Mouse (Mus musculus) MEL (cell line): ENCODE measurements around the gene Hpgd. TPM values are rescaled to one million over a fixed set of nuclear protein-coding genes. Genes with fewer than 3 reads are reported as not detected.

ENCODE experiments used
- DNase-seq: peaks from one replicate; pipeline ENCODE4 v3.0.0; 2011; ENCODE audit warnings: low read depth, low spot score
- H3K27ac ChIP-seq: 2 replicates; pipeline ENCODE4 v1.5.1; 2012; ENCODE audit warnings: low read depth, mild to moderate bottlenecking, control low read depth, low read length, moderate library complexity; ENCODE audit not compliant: control insufficient read depth
- H3K27me3 ChIP-seq, 2 experiments: fragments of 150-350 bp in 1 of 2; sonication (generic) in 1 of 2; 2 replicates each; pipeline ENCODE4 v1.6.1; 2012; ENCODE audit warnings: low read length in 2 of 2, mild to moderate bottlenecking in 2 of 2, improper control_type of control experiment in 1 of 2, moderate library complexity in 1 of 2; ENCODE audit not compliant: insufficient read depth in 2 of 2, control insufficient read depth in 1 of 2
- H3K36me3 ChIP-seq, 2 experiments: 2 replicates each; pipeline ENCODE4 v1.6.1; 2012 to 2014; ENCODE audit warnings: low read length in 2 of 2, improper control_type of control experiment in 1 of 2, inconsistent platforms in 1 of 2, mild to moderate bottlenecking in 1 of 2; ENCODE audit not compliant: insufficient read depth in 2 of 2, control insufficient read depth in 1 of 2
- H3K4me1 ChIP-seq, 2 experiments: fragments of 150-350 bp in 1 of 2; sonication (generic) in 1 of 2; 2 replicates each; pipeline ENCODE4 v1.6.1; 2012; ENCODE audit warnings: low read length in 2 of 2, improper control_type of control experiment in 1 of 2, mild to moderate bottlenecking in 1 of 2; ENCODE audit not compliant: insufficient read depth in 2 of 2, control insufficient read depth in 1 of 2
- H3K4me3 ChIP-seq, 2 experiments: fragments of 150-350 bp in 1 of 2; sonication (generic) in 1 of 2; 2 replicates each; pipeline ENCODE4 v1.5.1; 2012; ENCODE audit warnings: low read depth in 2 of 2, low read length in 2 of 2, mild to moderate bottlenecking in 2 of 2, moderate library complexity in 2 of 2, control low read depth in 1 of 2, improper control_type of control experiment in 1 of 2; ENCODE audit not compliant: control insufficient read depth in 1 of 2, insufficient read depth in 1 of 2
- H3K79me2 ChIP-seq: 2 replicates; pipeline ENCODE4 v1.6.1; 2012; ENCODE audit warnings: mild to moderate bottlenecking, low read length, moderate library complexity; ENCODE audit not compliant: control insufficient read depth, poor library complexity, insufficient read depth
- H3K9ac ChIP-seq: 2 replicates; pipeline ENCODE4 v1.6.1; 2012; ENCODE audit warnings: low read depth, mild to moderate bottlenecking, control low read depth, low read length, moderate library complexity; ENCODE audit not compliant: control insufficient read depth, poor library complexity, severe bottlenecking
- H3K9me3 ChIP-seq: fragments of 150-350 bp; sonication (generic); replicated peaks from 2 replicates; pipeline ENCODE4 v1.6.1; 2012; ENCODE audit warnings: mild to moderate bottlenecking, low read length, improper control_type of control experiment, moderate library complexity; ENCODE audit not compliant: insufficient read depth
- BHLHE40 ChIP-seq: IDR thresholded peaks from 2 replicates; pipeline ENCODE4 v1.6.1; 2012; ENCODE audit warnings: low read depth, mild to moderate bottlenecking, inconsistent platforms, low read length, improper control_type of control experiment, borderline replicate concordance
- CTCF ChIP-seq, 3 experiments: IDR thresholded peaks in 2 of 3; conservative IDR thresholded peaks in 1 of 3; 2 replicates each; pipeline ENCODE4 v1.5.1; 2011 to 2012; ENCODE audit warnings: low read length in 3 of 3, low read depth in 2 of 3, mild to moderate bottlenecking in 2 of 3, improper control_type of control experiment in 1 of 3, inconsistent platforms in 1 of 3, mixed read lengths in 1 of 3, moderate library complexity in 1 of 3; ENCODE audit not compliant: control insufficient read depth in 1 of 3, insufficient read depth in 1 of 3, poor library complexity in 1 of 3, severe bottlenecking in 1 of 3
- E2F4 ChIP-seq: IDR thresholded peaks from 2 replicates; pipeline ENCODE4 v1.6.1; 2011; ENCODE audit warnings: low read depth, low read length, improper control_type of control experiment, borderline replicate concordance
- EP300 ChIP-seq, 2 experiments: IDR thresholded peaks; 2 replicates each; pipeline ENCODE4 v1.6.1; 2011; ENCODE audit warnings: improper control_type of control experiment in 2 of 2, low read length in 2 of 2, low read depth in 1 of 2, mild to moderate bottlenecking in 1 of 2
- GABPA ChIP-seq: IDR thresholded peaks from 2 replicates; pipeline ENCODE4 v1.6.1; 2012; ENCODE audit warnings: low read depth, mild to moderate bottlenecking, inconsistent platforms, low read length, improper control_type of control experiment, moderate library complexity
- KAT2A ChIP-seq: conservative IDR thresholded peaks from 2 replicates; pipeline ENCODE4 v1.6.1; 2012; ENCODE audit warnings: low read depth, low read length, improper control_type of control experiment, inconsistent platforms
- MAZ ChIP-seq: IDR thresholded peaks from 2 replicates; pipeline ENCODE4 v1.6.1; 2012; ENCODE audit warnings: low read depth, mild to moderate bottlenecking, inconsistent platforms, low read length, improper control_type of control experiment
- MYC ChIP-seq: IDR thresholded peaks from 2 replicates; pipeline ENCODE4 v1.6.1; 2011; ENCODE audit warnings: low read depth, mild to moderate bottlenecking, low read length, improper control_type of control experiment, moderate library complexity
- NELFE ChIP-seq: IDR thresholded peaks from 2 replicates; pipeline ENCODE4 v1.6.1; 2011; ENCODE audit warnings: low read depth, low read length, improper control_type of control experiment
- POLR2AphosphoS2 ChIP-seq: IDR thresholded peaks from 2 replicates; pipeline ENCODE4 v1.6.1; 2011; ENCODE audit warnings: low read length, improper control_type of control experiment
- POLR2AphosphoS5 ChIP-seq: IDR thresholded peaks from 2 replicates; pipeline ENCODE4 v1.6.1; 2012; ENCODE audit warnings: low read depth, borderline replicate concordance, mild to moderate bottlenecking, inconsistent platforms, low read length, moderate library complexity, mixed read lengths
- SIN3A ChIP-seq: IDR thresholded peaks from 2 replicates; pipeline ENCODE4 v1.6.1; 2012; ENCODE audit warnings: low read length, improper control_type of control experiment, inconsistent platforms
- TAL1 ChIP-seq: IDR thresholded peaks from 2 replicates; pipeline ENCODE4 v1.6.1; 2012; ENCODE audit warnings: mild to moderate bottlenecking, inconsistent platforms, low read length, moderate library complexity, mixed read lengths
- TBP ChIP-seq: IDR thresholded peaks from 2 replicates; pipeline ENCODE4 v1.8.0; 2011; ENCODE audit warnings: low read depth, low read length, improper control_type of control experiment
- TCF12 ChIP-seq: IDR thresholded peaks from 2 replicates; pipeline ENCODE4 v1.6.1; 2014; ENCODE audit warnings: low read depth, mild to moderate bottlenecking, inconsistent platforms, low read length, improper control_type of control experiment, moderate library complexity
- UBTF ChIP-seq: IDR thresholded peaks from 2 replicates; pipeline ENCODE4 v1.6.1; 2012; ENCODE audit warnings: low read depth, mild to moderate bottlenecking, inconsistent platforms, low read length, improper control_type of control experiment, moderate library complexity, borderline replicate concordance; ENCODE audit not compliant: insufficient read depth
- ZKSCAN1 ChIP-seq: IDR thresholded peaks from 2 replicates; pipeline ENCODE4 v1.6.1; 2012; ENCODE audit warnings: low read depth, mild to moderate bottlenecking, inconsistent platforms, low read length, improper control_type of control experiment, moderate library complexity
- polyA plus RNA-seq, 2 experiments: library from polyadenylated mRNA; stranded (reverse) in 1 of 2; unstranded in 1 of 2; fragments of >175 nt in 1 of 2; fragments of >200 nt in 1 of 2; gene quantifications; 2 replicates each; pipeline versions ENCODE4 v1.2.1 to v1.2.4; 2012; ENCODE audit warnings: low replicate concordance in 2 of 2, low read depth in 1 of 2; ENCODE audit not compliant: insufficient read length in 2 of 2, insufficient read depth in 1 of 2, missing spikeins in 1 of 2
- total RNA-seq: library from RNA; depleted of rRNA; stranded (reverse); fragments of 300-350 nt; gene quantifications from 2 replicates; pipeline ENCODE4 v1.2.3, GENCODE M21; 2012

Hpgd gene
- total and polyA plus RNA-seq, 3 experiments = not detected

DNA sequence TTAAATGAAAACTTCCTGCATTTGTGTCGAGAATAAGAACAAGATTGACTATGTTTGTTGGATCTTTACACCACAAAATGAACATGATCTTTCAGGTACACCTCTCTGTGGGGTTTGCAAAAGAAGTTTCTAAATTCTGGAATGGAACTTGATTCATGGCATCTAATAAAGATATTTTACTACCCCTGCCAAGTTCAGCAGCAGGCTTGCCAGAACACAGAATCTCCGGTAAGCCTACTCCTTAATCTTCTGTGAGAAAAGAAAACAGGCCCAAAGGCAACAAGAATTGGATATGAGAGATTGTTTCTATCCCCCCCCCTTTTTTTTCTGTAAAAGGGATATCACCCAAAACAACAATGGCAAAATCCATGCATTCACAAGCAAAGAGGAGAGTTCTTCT is 49.6 kb downstream of the Hpgd start:
- H3K9me3 ChIP-seq = no peaks in the 10 kb centered on the region
- H3K36me3 ChIP-seq = no peaks in the 10 kb centered on the region
- no peaks in the 10 kb centered on the region for H3K79me2 ChIP-seq
- no peak overlapping the region for H3K27ac ChIP-seq
- H3K4me1 ChIP-seq = no peaks in the 10 kb centered on the region
- TF ChIP-seq BHLHE40 = no peak
- no peak for TF ChIP-seq SIN3A
- TF ChIP-seq ZKSCAN1 = no peak
- TF ChIP-seq CTCF (IDR thresholded peaks at IDR 0.05 in 2 of 3, conservative IDR thresholded peaks at IDR 0.05 in 1 of 3; ENCODE audit: control insufficient read depth in 1 of 3, insufficient read depth in 1 of 3, low read depth in 2 of 3, low read length in 3 of 3, poor library complexity in 1 of 3, severe bottlenecking in 1 of 3) = no peak
- DNase-seq = no peak
- H3K9ac ChIP-seq = no peak overlapping the region
- no peaks in the 10 kb centered on the region for H3K27me3 ChIP-seq
- no peak overlapping the region for H3K4me3 ChIP-seq

GRCm38 (mm10) chr8:56344359-56344758 is 50.0 kb downstream of the Hpgd start:
- H3K4me1 ChIP-seq = no peaks in the 10 kb centered on the region
- H3K4me3 ChIP-seq = no peak overlapping the region
- DNase-seq = no peak
- no peaks in the 10 kb centered on the region for H3K36me3 ChIP-seq
- TF ChIP-seq MAZ (no peak), KAT2A (no peak), POLR2AphosphoS2 (no peak), TAL1 (no peak), NELFE (no peak), EP300 (IDR thresholded peaks at IDR 0.05; ENCODE audit: low read depth in 1 of 2, low read length in 2 of 2) (no peak), CTCF (IDR thresholded peaks at IDR 0.05 in 2 of 3, conservative IDR thresholded peaks at IDR 0.05 in 1 of 3; ENCODE audit: control insufficient read depth in 1 of 3, insufficient read depth in 1 of 3, low read depth in 2 of 3, low read length in 3 of 3, poor library complexity in 1 of 3, severe bottlenecking in 1 of 3) (no peak), GABPA (no peak), TCF12 (no peak), UBTF (no peak), MYC (no peak)
- H3K9me3 ChIP-seq = no peaks in the 10 kb centered on the region
- no peak overlapping the region for H3K9ac ChIP-seq
- H3K27me3 ChIP-seq = no peaks in the 10 kb centered on the region
- no peaks in the 10 kb centered on the region for H3K79me2 ChIP-seq
- H3K27ac ChIP-seq = no peak overlapping the region

DNA sequence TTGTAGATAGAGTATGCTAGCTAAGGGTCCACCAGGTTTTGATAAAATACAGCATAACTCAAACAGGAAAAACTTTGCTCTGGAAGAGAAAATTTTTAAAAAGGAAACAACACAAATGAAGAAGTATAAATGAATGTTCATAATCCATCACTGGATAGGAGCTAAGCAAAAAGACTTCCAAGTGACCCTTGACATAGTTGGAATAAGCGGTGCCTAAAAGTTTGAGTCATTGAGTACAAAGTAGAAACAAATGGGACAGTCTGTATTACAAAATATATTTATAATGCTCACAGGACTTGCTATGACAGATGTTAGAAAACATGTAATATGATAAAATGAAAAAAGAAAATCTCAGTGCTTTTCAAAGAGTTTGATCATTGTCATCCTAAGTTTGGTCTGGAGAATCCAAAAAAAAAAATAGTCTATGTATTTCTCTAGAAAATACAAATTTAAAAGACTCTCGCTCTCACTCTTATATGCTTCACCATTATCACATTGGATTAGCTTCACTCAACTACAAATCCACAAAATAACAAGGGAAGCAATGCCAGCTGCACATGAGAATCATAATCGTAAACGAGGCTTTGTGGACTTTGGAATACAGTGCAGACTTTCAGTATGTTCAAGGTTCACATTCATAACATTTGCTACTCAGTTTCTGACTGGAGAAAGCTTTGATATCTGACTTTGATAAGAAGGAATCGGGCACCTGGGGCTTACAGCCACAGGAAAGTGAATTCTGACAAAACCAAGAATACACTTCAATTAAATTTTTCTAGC is 51.4 kb downstream of the Hpgd start:
- Histone ChIP-seq H3K9me3 (no peaks in the 10 kb centered on the region), H3K4me3 (no peak overlapping the region), H3K36me3 (no peaks in the 10 kb centered on the region), H3K27me3 (no peaks in the 10 kb centered on the region), H3K4me1 (no peaks in the 10 kb centered on the region), H3K9ac (no peak overlapping the region), H3K27ac (no peak overlapping the region), H3K79me2 (no peaks in the 10 kb centered on the region)
- DNase-seq = no peak
- TF ChIP-seq POLR2AphosphoS5 (no peak), UBTF (no peak), TBP (no peak), MAZ (no peak), NELFE (no peak), E2F4 (no peak), GABPA (no peak), EP300 (IDR thresholded peaks at IDR 0.05; ENCODE audit: low read depth in 1 of 2, low read length in 2 of 2) (no peak), SIN3A (no peak)
